Mouse (Mus musculus) inflammation-experienced regulatory T-cells, adult 6 months (primary cell): ENCODE measurements around the gene Cep128. TPM values are rescaled to one million over a fixed set of nuclear protein-coding genes. Genes with fewer than 3 reads are reported as not detected.
"Not testable (repeated sequence)": the region's sequence is repeated elsewhere in the genome, so short reads cannot be mapped to it uniquely, and the experiment has no call there.

ENCODE experiments used
- ATAC-seq: one replicate; pipeline ENCODE4 v1.8.0; 2017
- polyA plus RNA-seq, 3 experiments: library from polyadenylated mRNA; unstranded; fragments of 100-300 nt; shearing (Covaris generic); gene quantifications; one replicate each; pipeline ENCODE4 v1.2.1; 2017

The Cep128 gene
- polyA plus RNA-seq, 3 experiments from 2014 or later, result 6.3 to 16.3 (median 12.1) TPM

- ATAC-seq, result no peak
Observed at GRCm38 (mm10) chr12:91059704-91060318, 324.4 kb downstream of the Cep128 start.

- no peak for ATAC-seq
Observed at GRCm38 (mm10) chr12:91056885-91057284, 327.3 kb downstream of the Cep128 start.

- no peak for ATAC-seq
Observed at GRCm38 (mm10) chr12:91052301-91052700, 331.9 kb downstream of the Cep128 start.

GRCm38 (mm10) chr12:91050593-91051325 is 333.4 kb downstream of the Cep128 start:
- ATAC-seq, result no peak

GRCm38 (mm10) chr12:91041363-91041762 is 342.8 kb downstream of the Cep128 start:
- ATAC-seq, result no peak

- ATAC-seq, result no peak
Observed at GRCm38 (mm10) chr12:91040267-91040905, 343.8 kb downstream of the Cep128 start.

GRCm38 (mm10) chr12:91029116-91029515 is 355.1 kb downstream of the Cep128 start:
- ATAC-seq, result no peak

GRCm38 (mm10) chr12:91027681-91028080 is 356.5 kb downstream of the Cep128 start:
- ATAC-seq, result no peak

- ATAC-seq, result no peak
Observed at GRCm38 (mm10) chr12:91027100-91027499, 357.1 kb downstream of the Cep128 start.

- ATAC-seq, result no peak
Observed at GRCm38 (mm10) chr12:91015075-91015474, 369.1 kb downstream of the Cep128 start.

- ATAC-seq, result no peak
Observed at GRCm38 (mm10) chr12:91013043-91013442, 371.2 kb downstream of the Cep128 start.

GRCm38 (mm10) chr12:91012184-91012583 is 372.0 kb downstream of the Cep128 start:
- ATAC-seq, result no peak

GRCm38 (mm10) chr12:91008736-91009135 is 375.5 kb downstream of the Cep128 start:
- no peak for ATAC-seq

GRCm38 (mm10) chr12:91008170-91008569 is 376.0 kb downstream of the Cep128 start:
- ATAC-seq, result no peak

GRCm38 (mm10) chr12:90997539-90997938 is 386.7 kb downstream of the Cep128 start:
- no peak for ATAC-seq

GRCm38 (mm10) chr12:90993331-90993730 is 390.9 kb downstream of the Cep128 start:
- no peak for ATAC-seq

- ATAC-seq, result no peak
Observed at GRCm38 (mm10) chr12:90987782-90988181, 396.4 kb downstream of the Cep128 start.

- no peak for ATAC-seq
Observed at GRCm38 (mm10) chr12:90987259-90987658, 396.9 kb downstream of the Cep128 start.

GRCm38 (mm10) chr12:90982018-90982417 is 402.2 kb downstream of the Cep128 start:
- no peak for ATAC-seq

- not testable (repeated sequence) for ATAC-seq
Observed at GRCm38 (mm10) chr12:90976406-90976805, 407.8 kb downstream of the Cep128 start.

GRCm38 (mm10) chr12:90975429-90975828 is 408.8 kb downstream of the Cep128 start:
- no peak for ATAC-seq

GRCm38 (mm10) chr12:90971156-90971555 is 413.1 kb downstream of the Cep128 start:
- no peak for ATAC-seq

- ATAC-seq, result no peak
Observed at GRCm38 (mm10) chr12:90961386-90962017, 422.7 kb downstream of the Cep128 start.
